Mouse (Mus musculus) liver, embryonic 13.5 days (tissue): Measurements from ENCODE around the gene Trp53. TPM values are rescaled to one million over a fixed set of nuclear protein-coding genes. Genes with fewer than 3 reads are reported as not detected.
A peak's percentile ranks its signal among the peaks of the same experiment; 100 is the strongest.
"Not testable (repeated sequence)": the region's sequence is repeated elsewhere in the genome, so short reads cannot be mapped to it uniquely, and the experiment has no call there.

Experiments
- ATAC-seq: fragments of 200-750 bp; cut with Nextera tagmentation; 2 replicates; pipeline ENCODE4 v1.8.0; 2017; ENCODE audit warnings: low read depth, mild to moderate bottlenecking, moderate number of reproducible peaks, moderate library complexity
- DNase-seq: peaks from one replicate; pipeline ENCODE4 v3.0.0; 2022
- H3K27ac ChIP-seq: fragments of 300-500 bp; sonication (generic); 2 replicates; pipeline ENCODE4 v1.5.1; 2015; ENCODE audit warnings: moderate library complexity, mild to moderate bottlenecking, inconsistent platforms
- H3K27me3 ChIP-seq: fragments of 300-500 bp; sonication (generic); 2 replicates; pipeline ENCODE4 v1.6.1; 2015; ENCODE audit warnings: mild to moderate bottlenecking, inconsistent platforms
- H3K36me3 ChIP-seq: fragments of 300-500 bp; sonication (generic); 2 replicates; pipeline ENCODE4 v1.6.1; 2015; ENCODE audit warnings: mild to moderate bottlenecking, inconsistent platforms
- H3K4me1 ChIP-seq: fragments of 300-500 bp; sonication (generic); replicated peaks from 2 replicates; pipeline ENCODE4 v1.6.1; 2015; ENCODE audit warnings: inconsistent platforms
- H3K4me2 ChIP-seq: fragments of 300-500 bp; sonication (generic); 2 replicates; pipeline ENCODE4 v1.6.1; 2015; ENCODE audit warnings: inconsistent platforms, mild to moderate bottlenecking, moderate library complexity
- H3K4me3 ChIP-seq: fragments of 300-500 bp; sonication (generic); replicated peaks from 2 replicates; pipeline ENCODE4 v1.5.1; 2015; ENCODE audit warnings: mild to moderate bottlenecking, inconsistent platforms
- H3K9ac ChIP-seq: fragments of 300-500 bp; sonication (generic); 2 replicates; pipeline ENCODE4 v1.6.1; 2015; ENCODE audit warnings: mild to moderate bottlenecking, inconsistent platforms
- H3K9me3 ChIP-seq: fragments of 300-500 bp; sonication (generic); replicated peaks from 2 replicates; pipeline ENCODE4 v1.6.1; 2016; ENCODE audit warnings: inconsistent platforms
- WGBS: fragments of 180-500 bp; shearing (Covaris S2); methylation state at CpG from one replicate; pipeline ENCODE4 v1.1.7; 2015; ENCODE audit not compliant: insufficient replicate concordance; 5-methylcytosine and 5-hydroxymethylcytosine counted together
- polyA plus RNA-seq: library from polyadenylated mRNA; unstranded; fragments of >200 nt; fragmentation: Nextera tagmentation; extraction: Ambion mirVana; gene quantifications from 2 replicates; pipeline ENCODE4 v1.2.1, GENCODE M21; 2015

The Trp53 gene
- polyA plus RNA-seq, 1 experiment from 2014 or later = 83.0 TPM

DNA sequence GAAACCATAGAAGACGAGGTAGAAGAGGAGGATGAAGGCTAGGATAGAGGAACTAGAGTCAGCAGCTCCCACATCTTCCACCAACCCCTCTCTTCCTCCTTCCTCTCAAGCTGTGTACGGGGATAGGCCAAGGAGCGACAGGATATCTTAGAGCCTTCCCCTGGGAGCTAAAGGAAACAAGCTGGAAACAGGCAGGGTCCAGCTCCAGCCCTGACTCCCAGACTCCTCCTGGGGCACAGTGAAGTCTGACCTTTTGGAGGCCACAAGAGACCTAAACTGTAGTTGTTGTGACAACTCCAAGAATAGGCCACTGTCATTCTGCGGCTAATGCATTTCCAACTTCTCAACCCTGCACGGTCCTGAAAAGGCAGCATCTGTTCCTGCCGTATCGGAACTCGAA lies 23.4 kb downstream of the Trp53 start:
- Histone ChIP-seq H3K36me3 (peaks cover 29% of the 10 kb centered on the region), H3K9me3 (no peaks in the 10 kb centered on the region), H3K4me2 (peak overlapping the region; percentile 100), H3K27ac (peak overlapping the region; percentile 94), H3K4me3 (peak overlapping the region; percentile 85), H3K9ac (peak overlapping the region; percentile 96), H3K27me3 (no peaks in the 10 kb centered on the region), H3K4me1 (peaks cover 95% of the 10 kb centered on the region)
- DNase-seq (no peak), ATAC-seq (no peak)
- 71% methylated on average over 8 of the region's 8 CpGs for WGBS

DNA sequence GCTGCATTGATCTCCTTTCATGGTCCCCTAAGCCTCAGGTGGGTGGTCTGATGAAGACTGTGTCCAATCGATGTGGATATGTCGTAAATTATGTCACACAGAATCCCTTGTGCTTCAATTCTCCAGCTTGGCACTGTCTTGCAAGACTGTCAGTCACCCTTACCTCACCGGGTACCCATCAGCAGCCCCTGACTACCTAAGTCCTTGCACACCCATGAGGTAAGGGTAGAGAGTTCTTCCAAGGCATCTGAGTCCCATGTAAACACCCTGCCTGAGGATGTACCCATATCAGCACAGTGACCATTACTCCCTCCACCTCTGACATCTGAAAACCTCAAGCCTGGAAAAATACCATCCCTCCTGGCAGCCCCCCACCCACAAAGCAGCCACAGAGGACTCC lies 24.2 kb downstream of the Trp53 start:
- Histone ChIP-seq H3K27ac (peak overlapping the region; percentile 94), H3K27me3 (no peaks in the 10 kb centered on the region), H3K4me3 (peak overlapping the region; percentile 85), H3K9ac (peak overlapping the region; percentile 96), H3K4me2 (peak overlapping the region; percentile 100), H3K9me3 (no peaks in the 10 kb centered on the region), H3K36me3 (peaks cover 29% of the 10 kb centered on the region), H3K4me1 (peaks cover 94% of the 10 kb centered on the region)
- no peak for ATAC-seq
- 63% methylated on average over 3 of the region's 3 CpGs for WGBS
- no peak for DNase-seq

DNA sequence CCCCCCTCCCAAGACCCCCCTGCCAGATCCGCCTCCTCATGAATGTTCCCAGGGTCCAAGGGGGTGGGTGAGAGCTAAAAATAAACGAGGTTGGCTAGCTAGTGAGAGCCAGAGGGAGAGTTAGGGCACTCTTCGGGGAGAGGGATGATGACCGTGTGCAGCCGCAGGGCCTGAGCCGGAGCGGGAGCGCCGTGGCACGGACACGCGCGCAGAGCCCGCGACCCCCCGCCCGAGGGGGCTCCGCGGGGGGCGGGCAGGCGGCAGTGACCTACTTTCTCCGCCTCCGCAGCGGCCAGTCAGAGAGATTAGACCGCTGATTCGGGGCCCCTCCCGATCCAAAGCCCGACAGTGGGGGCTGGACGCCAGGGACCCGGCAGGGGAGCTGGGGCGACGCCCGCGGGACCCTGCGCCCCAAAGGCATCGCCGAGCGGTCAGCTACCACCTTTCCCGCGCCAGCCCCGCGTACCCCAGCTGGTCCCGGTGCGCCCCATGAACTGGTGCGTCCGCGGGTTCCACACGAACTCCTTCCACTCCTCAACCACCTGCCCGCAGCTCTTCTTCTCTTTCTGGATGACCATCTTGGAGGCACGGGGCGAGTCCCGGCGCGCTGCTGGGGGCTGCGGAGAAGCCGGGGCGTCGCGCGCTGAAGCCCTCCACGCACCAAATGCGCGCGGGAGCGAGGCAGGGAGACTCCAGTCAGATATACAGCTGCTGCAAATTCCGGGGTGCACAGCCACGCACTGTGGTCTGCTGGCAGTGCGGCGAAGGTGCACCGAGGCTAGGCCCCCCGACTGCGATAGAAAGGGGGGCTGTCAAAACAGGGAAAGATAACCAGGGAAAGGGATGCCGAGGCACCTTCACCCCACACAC lies 24.9 kb downstream of the Trp53 start:
- H3K9me3 ChIP-seq = no peaks in the 10 kb centered on the region
- no peaks in the 10 kb centered on the region for H3K27me3 ChIP-seq
- WGBS = under 1% methylated on average over 70 of the region's 73 CpGs
- peaks cover 94% of the 10 kb centered on the region for H3K4me1 ChIP-seq
- peak overlapping the region; percentile 100 for H3K4me2 ChIP-seq
- peak overlapping the region; percentile 96 for H3K9ac ChIP-seq
- peak overlapping the region; percentile 85 for H3K4me3 ChIP-seq
- peaks cover 29% of the 10 kb centered on the region for H3K36me3 ChIP-seq
- DNase-seq (no peak), ATAC-seq (peak; percentile 21)
- peak overlapping the region; percentile 94 for H3K27ac ChIP-seq

DNA sequence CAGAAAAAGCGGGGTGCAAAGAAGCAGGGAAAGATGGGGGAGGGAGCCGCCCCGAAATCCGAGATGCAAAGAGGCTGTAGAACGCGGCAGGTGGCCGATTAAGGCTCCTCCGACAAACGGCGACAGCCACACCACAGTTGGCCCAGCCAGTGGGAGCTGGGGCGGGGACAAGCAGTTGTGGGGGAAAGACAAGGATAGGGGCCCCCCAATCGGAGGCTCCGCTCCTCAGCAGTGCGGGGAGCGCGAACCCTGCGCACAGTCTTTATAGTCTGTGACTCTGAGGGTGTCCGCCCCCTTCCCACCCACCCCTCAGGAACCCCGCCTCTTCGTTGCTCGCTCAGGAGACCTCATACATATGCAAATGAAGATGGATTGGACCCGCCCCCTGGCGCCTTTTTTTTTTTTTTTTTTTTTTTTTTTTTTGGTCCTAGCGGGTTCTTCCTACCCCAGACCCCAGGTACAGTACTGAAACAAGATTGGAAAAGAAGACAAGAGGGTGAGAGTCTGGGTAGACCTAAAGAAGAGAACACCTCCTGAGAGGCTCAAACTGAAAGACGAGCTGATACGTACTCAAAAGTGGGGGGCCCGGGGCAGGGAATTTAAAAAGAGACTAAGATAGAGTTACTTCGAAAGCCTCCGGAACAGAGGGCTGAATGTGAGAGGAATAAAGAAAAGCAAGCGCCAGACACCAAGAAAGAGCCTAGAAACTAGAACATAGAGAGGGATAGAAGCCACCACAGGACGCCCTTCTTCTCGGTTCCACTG lies 25.7 kb downstream of the Trp53 start, which contains the start of gene Atp1b2:
Atp1b2 (minus strand) TSS at position 217 of the 765 bp plus-strand sequence.
- peak; percentile 89 for ATAC-seq
- peak; percentile 89 for DNase-seq
- WGBS = 3% methylated on average over 32 of the region's 32 CpGs
- H3K9me3 ChIP-seq = no peaks in the 10 kb centered on the region
- no peaks in the 10 kb centered on the region for H3K27me3 ChIP-seq
- H3K9ac ChIP-seq = peak within 1 kb of the TSS; percentile 96
- peak within 1 kb of the TSS; percentile 94 for H3K27ac ChIP-seq
- H3K4me2 ChIP-seq = peak within 1 kb of the TSS; percentile 100
- peaks cover 94% of the 10 kb centered on the region for H3K4me1 ChIP-seq
- H3K4me3 ChIP-seq = peak within 1 kb of the TSS; percentile 85
- H3K36me3 ChIP-seq = peaks cover 24% of the 10 kb centered on the region

DNA sequence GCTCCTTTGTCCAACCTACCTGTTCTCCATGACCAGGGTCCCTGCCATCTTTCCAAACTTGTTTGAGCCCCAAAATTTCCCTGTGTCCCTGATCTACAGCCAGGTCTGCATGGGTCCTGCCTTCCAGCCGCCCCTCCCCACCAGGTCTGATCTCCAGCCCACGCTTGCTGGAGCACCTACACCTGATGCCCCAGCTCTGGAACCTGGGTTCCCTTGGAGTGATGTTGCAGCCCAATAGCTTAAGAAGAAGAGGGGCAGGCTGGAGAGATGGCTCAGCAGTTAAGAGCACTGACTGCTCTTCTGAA lies 26.3 kb downstream of the Trp53 start:
- DNase-seq (no peak), ATAC-seq (no peak)
- peaks cover 90% of the 10 kb centered on the region for H3K4me1 ChIP-seq
- 50% methylated on average over 2 of the region's 2 CpGs for WGBS
- no peaks in the 10 kb centered on the region for H3K9me3 ChIP-seq
- peak overlapping the region; percentile 100 for H3K4me2 ChIP-seq
- peak overlapping the region; percentile 89 for H3K27ac ChIP-seq
- no peaks in the 10 kb centered on the region for H3K27me3 ChIP-seq
- H3K36me3 ChIP-seq = peaks cover 18% of the 10 kb centered on the region
- H3K4me3 ChIP-seq = peak overlapping the region; percentile 85
- H3K9ac ChIP-seq = peak overlapping the region; percentile 96

DNA sequence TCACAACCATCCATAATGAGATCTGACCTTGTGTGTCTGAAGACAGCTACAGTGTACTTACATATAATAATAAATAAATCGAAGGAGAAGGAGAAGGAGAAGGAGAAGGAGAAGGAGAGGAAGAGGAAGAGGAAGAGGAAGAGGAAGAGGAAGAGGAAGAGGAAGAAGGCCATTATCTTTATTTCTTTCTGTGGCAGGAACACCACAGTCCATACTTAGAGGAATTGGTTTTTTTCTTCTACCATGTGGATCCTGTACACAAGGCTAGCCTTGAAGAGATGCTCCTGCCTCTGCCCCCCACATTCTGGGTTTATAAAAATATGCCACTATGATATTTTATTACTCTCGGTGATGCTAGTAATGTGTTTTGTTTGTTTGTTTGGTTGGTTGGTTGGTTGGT lies 26.7 kb downstream of the Trp53 start:
- DNase-seq = no peak
- Histone ChIP-seq H3K4me1 (peaks cover 86% of the 10 kb centered on the region), H3K4me3 (no peak overlapping the region), H3K9ac (peak overlapping the region; percentile 96; the same call in 1 of the 2 replicates), H3K4me2 (peak overlapping the region; percentile 100), H3K27me3 (no peaks in the 10 kb centered on the region), H3K27ac (peak overlapping the region; percentile 89), H3K9me3 (no peaks in the 10 kb centered on the region), H3K36me3 (peaks cover 14% of the 10 kb centered on the region)
- 69% methylated on average over 2 of the region's 2 CpGs for WGBS
- ATAC-seq = no peak

DNA sequence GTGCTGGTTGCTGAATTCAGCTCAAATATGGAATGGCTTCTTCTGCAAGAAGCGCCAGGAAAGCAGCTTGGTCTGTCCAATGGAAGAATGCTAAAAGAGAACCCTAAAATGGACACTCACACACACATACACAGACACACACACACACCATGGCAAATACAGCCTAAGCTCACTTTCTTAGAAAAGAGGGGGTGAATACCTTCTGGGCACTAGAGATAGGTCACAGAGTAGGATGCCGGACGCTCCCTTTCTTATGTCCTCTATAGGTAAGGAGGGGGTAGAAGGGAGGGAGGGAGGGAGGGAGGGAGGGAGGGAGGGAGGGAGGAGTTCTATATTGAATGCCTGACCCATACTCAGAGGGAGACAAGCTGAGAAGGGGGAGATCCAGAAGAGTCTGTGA lies 28.4 kb downstream of the Trp53 start:
- no peak for DNase-seq
- no peaks in the 10 kb centered on the region for H3K27me3 ChIP-seq
- ATAC-seq = peak; percentile 30
- H3K9ac ChIP-seq = peak overlapping the region; percentile 47
- no peak overlapping the region for H3K4me3 ChIP-seq
- peak overlapping the region; percentile 89 for H3K27ac ChIP-seq
- H3K36me3 ChIP-seq = no peaks in the 10 kb centered on the region; the same call in 1 of the 2 replicates
- H3K4me2 ChIP-seq = peak overlapping the region; percentile 33
- H3K9me3 ChIP-seq = no peaks in the 10 kb centered on the region
- peaks cover 83% of the 10 kb centered on the region for H3K4me1 ChIP-seq
- 50% methylated on average over 3 of the region's 3 CpGs for WGBS

DNA sequence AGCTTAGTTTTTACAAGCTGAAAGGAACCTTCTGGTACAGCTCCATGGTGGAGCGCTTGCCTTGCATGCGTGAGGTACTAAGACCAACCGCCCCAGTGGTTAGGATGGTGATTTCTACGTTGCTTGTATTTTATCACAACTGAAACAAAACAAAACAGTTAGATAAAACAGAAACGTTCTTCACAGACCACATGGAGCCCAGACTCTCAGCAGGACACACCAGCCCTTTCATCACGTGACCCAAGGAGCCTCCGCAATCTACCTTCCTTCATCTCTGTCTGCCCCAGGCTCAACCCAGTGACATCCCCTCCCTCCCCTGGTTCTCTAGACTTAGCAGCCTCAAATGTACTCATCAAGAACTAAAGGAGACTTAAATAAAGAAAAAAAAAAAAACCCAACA lies 29.3 kb downstream of the Trp53 start:
- ATAC-seq (peak; percentile 30; the same call in 1 of the 2 replicates), DNase-seq (peak; percentile 47)
- H3K4me2 ChIP-seq = peak overlapping the region; percentile 33

DNA sequence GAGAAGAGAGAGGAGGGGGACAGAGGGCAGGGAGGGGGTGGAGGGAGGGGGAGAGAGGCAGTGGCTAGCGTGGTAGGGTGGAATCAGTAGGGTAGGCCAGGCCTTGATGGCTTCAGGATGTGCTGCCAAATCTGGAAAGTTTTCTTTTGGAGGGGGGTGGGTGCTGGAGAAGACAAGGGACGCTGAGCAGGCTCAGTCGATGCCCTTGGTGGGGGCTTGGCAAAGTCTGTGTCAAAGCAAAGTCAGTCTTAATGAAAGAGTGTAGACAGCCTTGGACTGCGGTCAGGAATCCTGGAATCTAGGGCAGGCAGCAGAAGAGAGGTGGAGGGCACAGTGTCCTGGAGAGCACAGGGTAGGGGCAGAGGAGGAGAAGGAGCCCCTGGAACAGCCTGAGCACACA lies 30.7 kb downstream of the Trp53 start:
- WGBS = 66% methylated on average over 4 of the region's 4 CpGs
- no peak overlapping the region for H3K4me3 ChIP-seq

More for the DNA sequence above, 29.3 kb downstream of the Trp53 start:
- Histone ChIP-seq H3K27ac (peak overlapping the region; percentile 89), H3K36me3 (no peaks in the 10 kb centered on the region), H3K9ac (peak overlapping the region; percentile 47), H3K27me3 (no peaks in the 10 kb centered on the region), H3K4me3 (no peak overlapping the region), H3K9me3 (no peaks in the 10 kb centered on the region), H3K4me1 (peaks cover 82% of the 10 kb centered on the region)
- 10% methylated on average over 7 of the region's 7 CpGs for WGBS

DNA sequence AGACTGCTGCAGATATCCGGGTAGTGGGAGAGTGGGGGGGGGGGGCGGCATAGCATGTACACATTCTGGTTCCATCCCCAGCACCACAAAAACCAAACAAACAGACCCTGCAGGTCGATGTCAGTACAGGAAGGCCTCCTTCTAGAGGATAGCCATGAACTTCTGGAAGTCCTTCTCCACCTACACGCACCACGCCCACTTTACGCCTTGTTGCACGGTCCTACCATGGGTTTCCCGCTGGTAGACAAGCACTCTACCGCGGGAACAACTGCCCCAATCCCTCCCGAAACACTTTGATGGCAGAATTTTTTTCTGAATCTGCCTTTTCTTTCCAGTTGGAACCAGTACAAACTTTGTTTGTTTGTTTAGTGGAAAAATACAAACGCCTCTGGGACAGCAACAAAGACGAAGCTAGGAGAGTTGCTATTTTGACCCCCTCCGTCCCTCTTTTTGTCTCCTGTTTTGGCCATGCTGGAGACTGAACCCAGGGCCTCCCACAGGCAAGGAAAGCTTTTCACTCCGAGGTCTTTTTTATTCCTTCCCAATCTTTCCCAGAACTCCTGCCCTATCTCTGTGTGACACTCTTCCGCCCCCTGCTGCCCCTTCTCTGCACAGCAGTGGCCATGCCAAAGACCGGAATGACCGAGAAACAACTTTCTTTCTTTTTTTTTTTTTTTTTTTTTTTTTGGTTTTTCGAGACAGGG lies 33.5 kb downstream of the Trp53 start:
- Histone ChIP-seq H3K27ac (peak overlapping the region; percentile 29), H3K27me3 (peaks cover 9% of the 10 kb centered on the region), H3K4me2 (peak overlapping the region; percentile 75), H3K9ac (peak overlapping the region; percentile 70), H3K36me3 (no peaks in the 10 kb centered on the region), H3K9me3 (no peaks in the 10 kb centered on the region), H3K4me3 (peak overlapping the region; percentile 57), H3K4me1 (peaks cover 64% of the 10 kb centered on the region)
- 4% methylated on average over 19 of the region's 19 CpGs for WGBS
- DNase-seq (peak; percentile 70), ATAC-seq (peak; percentile 65)

More for the DNA sequence above, 30.7 kb downstream of the Trp53 start:
- no peaks in the 10 kb centered on the region for H3K9me3 ChIP-seq
- no peak overlapping the region for H3K27ac ChIP-seq
- ATAC-seq (no peak), DNase-seq (no peak)
- peaks cover 71% of the 10 kb centered on the region for H3K4me1 ChIP-seq
- H3K27me3 ChIP-seq = peaks cover 4% of the 10 kb centered on the region; the same call in 1 of the 2 replicates
- H3K36me3 ChIP-seq = no peaks in the 10 kb centered on the region
- no peak overlapping the region for H3K4me2 ChIP-seq
- H3K9ac ChIP-seq = no peak overlapping the region

DNA sequence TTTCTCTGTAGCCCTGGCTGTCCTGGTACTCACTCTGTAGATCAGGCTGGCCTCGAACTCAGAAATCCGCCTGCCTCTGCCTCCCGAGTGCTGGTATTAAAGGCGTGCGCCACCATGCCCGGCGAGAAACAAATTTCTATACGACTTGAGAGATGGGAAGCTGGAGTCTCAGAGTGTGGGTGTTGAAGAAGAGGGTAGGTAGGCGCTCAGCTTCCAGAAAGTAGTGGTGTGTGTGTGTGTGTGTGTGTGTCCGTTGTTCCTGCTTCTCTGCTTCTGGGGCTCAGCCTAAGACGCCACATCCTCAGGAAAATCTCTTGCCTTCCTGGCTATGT lies 34.1 kb downstream of the Trp53 start:
- 28% methylated on average over 11 of the region's 11 CpGs for WGBS
- peak overlapping the region; percentile 57 for H3K4me3 ChIP-seq
- H3K4me1 ChIP-seq = peaks cover 59% of the 10 kb centered on the region
- H3K4me2 ChIP-seq = peak overlapping the region; percentile 75
- H3K9me3 ChIP-seq, H3K27me3 ChIP-seq, ATAC-seq, H3K27ac ChIP-seq, H3K36me3 ChIP-seq, DNase-seq: not testable (repeated sequence)
- H3K9ac ChIP-seq = peak overlapping the region; percentile 70; the same call in 1 of the 2 replicates
